Mouse (Mus musculus) stomach, embryonic 16.5 days (tissue): ENCODE data around the gene Nedd4. TPM values are rescaled to one million over a fixed set of nuclear protein-coding genes. Genes with fewer than 3 reads are reported as not detected.
A peak's percentile ranks its signal among the peaks of the same experiment; 100 is the strongest.

Source experiments
- ATAC-seq: fragments of 200-750 bp; cut with Nextera tagmentation; 2 replicates; pipeline ENCODE4 v1.8.0; 2017; ENCODE audit warnings: moderate number of reproducible peaks, moderate TSS enrichment; ENCODE audit not compliant: insufficient read depth, low FRiP score
- H3K27ac ChIP-seq: fragments of 300-500 bp; sonication (generic); 2 replicates; pipeline ENCODE4 v1.5.1; 2014; ENCODE audit warnings: low read length
- H3K27me3 ChIP-seq: fragments of 300-500 bp; sonication (generic); 2 replicates; pipeline ENCODE4 v1.6.1; 2014; ENCODE audit warnings: low read length, control low read depth, mixed read lengths; ENCODE audit not compliant: control insufficient read depth, insufficient read depth
- H3K36me3 ChIP-seq: fragments of 300-500 bp; sonication (generic); 2 replicates; pipeline ENCODE4 v1.6.1; 2014; ENCODE audit warnings: low read length; ENCODE audit not compliant: control insufficient read depth, insufficient read depth
- H3K4me1 ChIP-seq: fragments of 300-500 bp; sonication (generic); 2 replicates; pipeline ENCODE4 v1.6.1; 2014; ENCODE audit warnings: low read length, control low read depth, mixed read lengths; ENCODE audit not compliant: control insufficient read depth, insufficient read depth
- H3K4me2 ChIP-seq: fragments of 300-500 bp; sonication (generic); 2 replicates; pipeline ENCODE4 v1.6.1; 2014; ENCODE audit warnings: low read depth, low read length, mixed read lengths
- H3K4me3 ChIP-seq: fragments of 300-500 bp; sonication (generic); replicated peaks from 2 replicates; pipeline ENCODE4 v1.5.1; 2014; ENCODE audit warnings: mild to moderate bottlenecking, low read length
- H3K9ac ChIP-seq: fragments of 300-500 bp; sonication (generic); 2 replicates; pipeline ENCODE4 v1.6.1; 2014; ENCODE audit warnings: low read length
- H3K9me3 ChIP-seq: fragments of 300-500 bp; sonication (generic); replicated peaks from 2 replicates; pipeline ENCODE4 v1.6.1; 2016; ENCODE audit warnings: low read length, control low read depth; ENCODE audit not compliant: control insufficient read depth
- WGBS: fragments of 180-500 bp; shearing (Covaris S2); extraction: QIAGEN DNeasy Blood & Tissue Kit; methylation state at CpG from one replicate; pipeline ENCODE4 v1.1.7; 2014; 5-methylcytosine and 5-hydroxymethylcytosine counted together
- polyA plus RNA-seq: library from polyadenylated mRNA; unstranded; fragments of >200 nt; fragmentation: Nextera tagmentation; extraction: Ambion mirVana; gene quantifications from 2 replicates; pipeline ENCODE4 v1.2.1, GENCODE M21; 2015

The Nedd4 gene
- polyA plus RNA-seq, 1 experiment from 2014 or later: 548 TPM

- Histone ChIP-seq H3K9me3 (no peaks in the 10 kb centered on the region), H3K9ac (no peak overlapping the region), H3K27ac (peak overlapping the region; percentile 26), H3K4me3 (no peak overlapping the region), H3K4me1 (peaks cover 22% of the 10 kb centered on the region), H3K4me2 (no peak overlapping the region), H3K36me3 (no peaks in the 10 kb centered on the region), H3K27me3 (no peaks in the 10 kb centered on the region)
- no peak for ATAC-seq
- WGBS: 24% methylated on average over 6 of the region's 6 CpGs
Measured at GRCm38 (mm10) chr9:72644418-72645110, 17.6 kb upstream of the Nedd4 start.

- no peaks in the 10 kb centered on the region for H3K9me3 ChIP-seq
- no peak overlapping the region for H3K27ac ChIP-seq
- no peak overlapping the region for H3K4me2 ChIP-seq
- peaks cover 10% of the 10 kb centered on the region; the same call in 1 of the 2 replicates for H3K4me1 ChIP-seq
- ATAC-seq: no peak
- no peaks in the 10 kb centered on the region for H3K27me3 ChIP-seq
- no peak overlapping the region for H3K9ac ChIP-seq
- no peaks in the 10 kb centered on the region for H3K36me3 ChIP-seq
- WGBS: 35% methylated on average over 2 of the region's 2 CpGs
- no peak overlapping the region for H3K4me3 ChIP-seq
Measured at GRCm38 (mm10) chr9:72649781-72650180, 12.4 kb upstream of the Nedd4 start.

DNA sequence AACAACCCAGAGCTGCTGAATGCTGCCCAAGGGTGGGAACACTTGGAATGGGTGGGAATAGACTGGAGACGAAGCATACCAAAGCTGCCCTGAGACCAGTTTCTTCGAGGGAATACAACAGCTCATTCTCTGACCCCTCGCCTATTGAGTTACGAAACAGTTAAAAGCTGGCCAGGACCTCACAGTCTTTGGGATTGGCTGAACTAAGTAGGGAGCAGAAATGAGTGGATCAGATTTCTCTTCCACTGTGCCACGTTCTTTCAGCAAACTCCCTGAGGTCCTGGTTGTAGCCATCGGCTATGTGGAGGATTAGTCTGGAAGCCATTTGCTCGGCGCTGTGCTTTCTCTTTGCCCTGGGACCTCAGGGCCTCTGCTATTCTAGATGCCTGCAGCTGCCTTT, 9.2 kb upstream of the Nedd4 start:
- H3K9ac ChIP-seq: no peak overlapping the region
- peak overlapping the region; percentile 41 for H3K4me2 ChIP-seq
- no peaks in the 10 kb centered on the region for H3K9me3 ChIP-seq
- H3K27me3 ChIP-seq: no peaks in the 10 kb centered on the region
- 0 out of 2 replicates have a peak overlapping the region, but pooled peaks have one; percentile 4 for H3K4me3 ChIP-seq
- H3K4me1 ChIP-seq: peaks cover 16% of the 10 kb centered on the region
- H3K27ac ChIP-seq: peak overlapping the region; percentile 90
- 18% methylated on average over 8 of the region's 8 CpGs for WGBS
- ATAC-seq: peak; percentile 77
- no peaks in the 10 kb centered on the region for H3K36me3 ChIP-seq

GRCm38 (mm10) chr9:72653533-72653932, 8.6 kb upstream of the Nedd4 start:
- Histone ChIP-seq H3K4me3 (no peak overlapping the region), H3K9me3 (no peaks in the 10 kb centered on the region), H3K9ac (no peak overlapping the region; the same call in 1 of the 2 replicates), H3K36me3 (no peaks in the 10 kb centered on the region), H3K27ac (peak overlapping the region; percentile 90), H3K27me3 (no peaks in the 10 kb centered on the region), H3K4me2 (peak overlapping the region; percentile 41), H3K4me1 (peaks cover 16% of the 10 kb centered on the region)
- ATAC-seq: peak; percentile 37
- WGBS: 32% methylated on average over 4 of the region's 4 CpGs

- Histone ChIP-seq H3K36me3 (no peaks in the 10 kb centered on the region), H3K4me3 (no peak overlapping the region), H3K27me3 (no peaks in the 10 kb centered on the region), H3K4me1 (peaks cover 16% of the 10 kb centered on the region), H3K9ac (no peak overlapping the region), H3K27ac (no peak overlapping the region), H3K4me2 (no peak overlapping the region), H3K9me3 (no peaks in the 10 kb centered on the region)
- ATAC-seq: peak; percentile 51; the same call in 1 of the 2 replicates
- WGBS: 63% methylated on average over 6 of the region's 6 CpGs
Measured at GRCm38 (mm10) chr9:72654593-72655242, 7.4 kb upstream of the Nedd4 start.

- H3K4me3 ChIP-seq: no peak overlapping the region
- WGBS: 70% methylated on average over 5 of the region's 5 CpGs
- ATAC-seq: no peak
- H3K27ac ChIP-seq: no peak overlapping the region
- no peaks in the 10 kb centered on the region for H3K9me3 ChIP-seq
- H3K9ac ChIP-seq: no peak overlapping the region
- no peaks in the 10 kb centered on the region for H3K27me3 ChIP-seq
- H3K36me3 ChIP-seq: no peaks in the 10 kb centered on the region
- H3K4me2 ChIP-seq: no peak overlapping the region
- peaks cover 16% of the 10 kb centered on the region for H3K4me1 ChIP-seq
Measured at GRCm38 (mm10) chr9:72655602-72656001, 6.5 kb upstream of the Nedd4 start.

DNA sequence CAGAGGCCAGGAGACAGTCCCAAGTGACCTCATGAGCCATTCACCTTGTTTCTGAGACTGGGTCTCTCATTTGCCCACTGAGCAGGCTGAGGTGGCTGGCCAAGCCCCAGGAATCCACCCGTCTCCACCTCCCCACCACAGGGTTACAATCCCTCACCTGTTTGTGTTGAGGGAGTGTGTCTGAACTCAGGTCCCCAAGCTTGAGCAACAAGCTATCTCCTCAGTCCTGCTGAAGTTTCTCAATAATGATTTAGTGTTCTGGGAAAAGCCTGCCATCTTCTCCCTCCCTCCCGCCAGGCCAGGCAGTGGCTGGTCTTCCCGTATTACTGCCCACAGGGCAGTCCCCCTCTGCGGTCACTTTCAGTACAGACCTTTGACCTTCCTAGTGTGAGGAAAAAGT, 5.7 kb upstream of the Nedd4 start:
- no peaks in the 10 kb centered on the region for H3K27me3 ChIP-seq
- no peak overlapping the region for H3K27ac ChIP-seq
- H3K4me2 ChIP-seq: no peak overlapping the region
- H3K9ac ChIP-seq: no peak overlapping the region
- H3K36me3 ChIP-seq: no peaks in the 10 kb centered on the region
- no peak for ATAC-seq
- H3K4me1 ChIP-seq: peaks cover 19% of the 10 kb centered on the region
- no peaks in the 10 kb centered on the region for H3K9me3 ChIP-seq
- WGBS: 69% methylated on average over 4 of the region's 4 CpGs
- H3K4me3 ChIP-seq: no peak overlapping the region

DNA sequence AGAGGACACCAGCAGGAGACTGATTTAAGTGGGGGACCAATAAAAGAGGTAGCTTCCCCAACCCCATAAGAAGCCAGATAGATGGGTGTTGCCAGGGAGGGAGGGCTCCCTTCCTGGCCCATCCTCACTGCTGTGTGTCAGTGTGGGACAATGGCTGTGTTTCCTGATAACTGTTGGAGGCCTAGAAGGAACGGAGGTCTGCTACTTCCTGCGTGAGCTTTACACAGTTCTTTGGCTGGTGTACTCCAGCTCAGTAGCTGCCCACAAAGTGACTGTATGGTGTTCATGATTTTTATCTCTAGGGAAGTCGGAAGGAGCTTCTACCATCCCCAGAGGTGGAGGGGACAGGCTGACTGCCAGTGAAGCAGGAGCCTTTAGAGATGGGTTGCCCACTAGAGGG, 5.2 kb upstream of the Nedd4 start:
- peaks cover 19% of the 10 kb centered on the region for H3K4me1 ChIP-seq
- no peak overlapping the region for H3K4me2 ChIP-seq
- ATAC-seq: no peak
- no peak overlapping the region for H3K27ac ChIP-seq
- 69% methylated on average over 3 of the region's 3 CpGs for WGBS
- no peaks in the 10 kb centered on the region for H3K9me3 ChIP-seq
- no peak overlapping the region for H3K4me3 ChIP-seq
- no peak overlapping the region for H3K9ac ChIP-seq
- H3K27me3 ChIP-seq: no peaks in the 10 kb centered on the region
- H3K36me3 ChIP-seq: no peaks in the 10 kb centered on the region

DNA sequence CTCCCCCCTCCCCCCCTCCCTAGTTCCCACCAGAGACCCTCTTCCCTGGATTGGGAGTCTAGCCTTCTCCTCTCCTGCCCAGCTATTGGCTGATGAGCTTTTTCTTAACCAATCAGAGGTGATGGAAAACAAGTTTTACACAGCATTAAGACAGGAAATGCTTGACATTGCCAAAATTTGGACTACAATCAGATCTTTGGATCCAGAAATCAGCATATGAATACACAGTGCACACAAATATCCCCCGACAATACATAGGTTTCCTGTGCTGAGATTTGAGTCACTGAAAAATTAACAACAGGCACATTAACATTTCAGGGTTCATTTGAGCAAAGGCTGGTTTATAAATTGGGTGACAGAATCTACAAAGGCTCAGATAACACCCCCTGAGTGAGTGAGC, 4.5 kb upstream of the Nedd4 start:
- H3K27me3 ChIP-seq: no peaks in the 10 kb centered on the region
- H3K4me2 ChIP-seq: no peak overlapping the region
- H3K4me3 ChIP-seq: no peak overlapping the region
- no peak overlapping the region for H3K27ac ChIP-seq
- H3K9ac ChIP-seq: no peak overlapping the region
- H3K9me3 ChIP-seq: no peaks in the 10 kb centered on the region
- 63% methylated on average over 1 of the region's 1 CpGs for WGBS
- ATAC-seq: no peak
- H3K36me3 ChIP-seq: no peaks in the 10 kb centered on the region
- peaks cover 16% of the 10 kb centered on the region for H3K4me1 ChIP-seq
